In genomic region chr8:57441556-57441955, GRCm38 (mm10) we compare ENCODE assay signal across 29 mouse cellular contexts. TPM values are rescaled to one million over a fixed set of nuclear protein-coding genes. Genes with fewer than 3 reads are reported as not detected.
DNase-seq lines count a peak whose midpoint lies in the region; ATAC-seq and TF ChIP-seq lines count a peak whose summit lies in the region.
"Had no signal": no experiment of that assay in that cellular context is flagged by ENCODE, and none has a peak within 500 bp of the region (broad histone marks: within the 10 kb centered on the region; RNA-seq: fewer than 3 reads in every experiment).

No protein-coding gene starts in this region.

- H3K36me3 ChIP-seq in lung, postnatal 0 days (ENCODE audit: insufficient read depth, low read length) = no peaks in the 10 kb centered on the region
- no peaks in the 10 kb centered on the region for H3K36me3 ChIP-seq in hindbrain, embryonic 13.5 days
- H3K36me3 ChIP-seq: embryonic facial prominence, embryonic 10.5 days; embryonic facial prominence, embryonic 12.5 days; forebrain, embryonic 15.5 days; G1E had no signal

- no peak for TF ChIP-seq CTCF in lung, postnatal 0 days (IDR thresholded peaks at IDR 0.05)

- no peak overlapping the region for H3K9ac ChIP-seq in lung, postnatal 0 days (replicated peaks; ENCODE audit: low read depth)
- H3K9ac ChIP-seq in hindbrain, embryonic 13.5 days = no peak overlapping the region
- H3K9ac ChIP-seq: embryonic facial prominence, embryonic 12.5 days; forebrain, embryonic 13.5 days; forebrain, embryonic 15.5 days; forebrain, postnatal 0 days had no signal

- H3K4me3 ChIP-seq in lung, postnatal 0 days (ENCODE audit: low read depth, low read length) = no peak overlapping the region
- no peak overlapping the region for H3K4me3 ChIP-seq in hindbrain, embryonic 13.5 days
- H3K4me3 ChIP-seq: embryonic facial prominence, embryonic 10.5 days; embryonic facial prominence, embryonic 12.5 days; forebrain, embryonic 13.5 days; forebrain, embryonic 15.5 days had no signal

- no peaks in the 10 kb centered on the region for H3K27me3 ChIP-seq in lung, postnatal 0 days (replicated peaks; ENCODE audit: insufficient read depth, low read length)
- no peaks in the 10 kb centered on the region for H3K27me3 ChIP-seq in hindbrain, embryonic 13.5 days
- H3K27me3 ChIP-seq: CH12.LX; embryonic facial prominence, embryonic 12.5 days; forebrain, embryonic 13.5 days; forebrain, embryonic 15.5 days; Patski had no signal

- no peak for DNase-seq in lung, postnatal 0 days (ENCODE audit: low spot score)
- DNase-seq in adrenal gland, adult 18-20 months (ENCODE audit: low spot score in 2 of 2) = no peak
- no peak for DNase-seq in right cerebral cortex, postnatal 36 days (ENCODE audit: low spot score in 2 of 2)
- DNase-seq: adrenal gland, adult 2 months; adrenal gland, postnatal 10 days; adrenal gland, postnatal 25 days; B cell, adult 2 months; cerebellum, adult 11 months; cerebellum, adult 18-20 months; cerebellum, adult 8-10 months; cerebellum, adult 9-11 months; cerebellum, postnatal 14 days; cerebellum, postnatal 36 days; forebrain, postnatal 0 days had no signal

- TF ChIP-seq EP300 in lung, postnatal 0 days (IDR thresholded peaks at IDR 0.05) = no peak

- 85% methylated on average over 5 of the region's 5 CpGs for WGBS in lung, postnatal 0 days
- 83% methylated on average over 5 of the region's 5 CpGs for WGBS in hindbrain, embryonic 13.5 days

- H3K27ac ChIP-seq in lung, postnatal 0 days (ENCODE audit: low read length) = no peak overlapping the region
- no peak overlapping the region for H3K27ac ChIP-seq in hindbrain, embryonic 13.5 days
- H3K27ac ChIP-seq: embryonic facial prominence, embryonic 10.5 days; embryonic facial prominence, embryonic 12.5 days; forebrain, embryonic 13.5 days; forebrain, embryonic 15.5 days had no signal

- H3K4me2 ChIP-seq in lung, postnatal 0 days (replicated peaks; ENCODE audit: low read depth, low read length) = no peak overlapping the region
- H3K4me2 ChIP-seq in hindbrain, embryonic 13.5 days = no peak overlapping the region
- H3K4me2 ChIP-seq: embryonic facial prominence, embryonic 12.5 days; forebrain, embryonic 13.5 days; forebrain, embryonic 15.5 days had no signal

- ATAC-seq in common myeloid progenitor, adult 5-6 weeks (replicated peaks; ENCODE audit: low read depth, poor library complexity, severe bottlenecking) = peak; percentile 92
- ATAC-seq in hematopoietic stem cell, adult 5-6 weeks (replicated peaks in 1 of 2; ENCODE audit: insufficient read depth in 1 of 2, low FRiP score in 2 of 2, low TSS enrichment in 1 of 2, low read depth in 1 of 2, poor library complexity in 2 of 2, severe bottlenecking in 2 of 2) = peak; percentile 82 to 94
- ATAC-seq in megakaryocyte progenitor cell, adult 5-6 weeks (replicated peaks; ENCODE audit: poor library complexity) = peak; percentile 88
- peak; percentile 51; the same call in 1 of the 2 replicates for ATAC-seq in neutrophil, adult 5-6 weeks (ENCODE audit: extremely low read depth, insufficient number of reproducible peaks, low FRiP score, poor library complexity, severe bottlenecking)
- ATAC-seq in lung, postnatal 0 days = no peak
- no peak for ATAC-seq in hindbrain, embryonic 13.5 days (ENCODE audit: low FRiP score)
- ATAC-seq: activated CD4-positive, CD25-positive, alpha-beta regulatory T cell, adult 4 months; CD4-positive, CD25-positive, alpha-beta regulatory T cell, adult 4 months; forebrain, embryonic 13.5 days; forebrain, embryonic 15.5 days; forebrain, postnatal 0 days had no signal

- no peaks in the 10 kb centered on the region for H3K4me1 ChIP-seq in lung, postnatal 0 days (ENCODE audit: insufficient read depth, low read depth, low read length)
- H3K4me1 ChIP-seq in hindbrain, embryonic 13.5 days (replicated peaks) = no peaks in the 10 kb centered on the region
- H3K4me1 ChIP-seq: embryonic facial prominence, embryonic 10.5 days; embryonic facial prominence, embryonic 12.5 days; forebrain, embryonic 15.5 days had no signal

- no peaks in the 10 kb centered on the region for H3K9me3 ChIP-seq in lung, postnatal 0 days (ENCODE audit: low read length)
- no peaks in the 10 kb centered on the region for H3K9me3 ChIP-seq in hindbrain, embryonic 13.5 days
- H3K9me3 ChIP-seq: embryonic facial prominence, embryonic 10.5 days; embryonic facial prominence, embryonic 12.5 days; forebrain, embryonic 13.5 days; forebrain, embryonic 15.5 days; G1E had no signal

RNA-seq across cellular contexts. Expression of gene Scrg1, which starts 14.2 kb away (rescaled TPM):
- total RNA-seq in common myeloid progenitor, adult 5-6 weeks (2017) = not detected in 2 replicates
- 2.4 TPM in 1 of 2 replicates, not detected in the other for total RNA-seq in hematopoietic stem cell, adult 5-6 weeks (2017)
- 0.88 and 1.6 TPM in 2 replicates for total RNA-seq in megakaryocyte progenitor cell, adult 5-6 weeks (2015)
- not detected in 2 replicates for total RNA-seq in megakaryocyte progenitor cell, adult 5-6 weeks (2017)
- total RNA-seq in neutrophil, adult 5-6 weeks (2017) = 14.4 and 15.7 TPM in 2 replicates
- polyA plus RNA-seq in lung, postnatal 0 days (2015; fragmentation: Nextera tagmentation; extraction: Ambion mirVana) = 0.47 and 0.55 TPM in 2 replicates
- total RNA-seq in adrenal gland, adult 18-20 months (2021) = under 1 TPM in 1 of 2 experiments, not detected in 1; 0.46 TPM
- polyA plus RNA-seq in hindbrain, embryonic 13.5 days (2015; fragmentation: Nextera tagmentation; extraction: Ambion mirVana) = 1.4 and 2.4 TPM in 2 replicates
- total RNA-seq: adrenal gland, postnatal 25 days; CH12.LX; G1E had no signal
- polyA plus RNA-seq: activated CD4-positive, CD25-positive, alpha-beta regulatory T cell, adult 4 months; adrenal gland, adult 2 months; CD4-positive, CD25-positive, alpha-beta regulatory T cell, adult 4 months; forebrain, embryonic 11.5 days; G1E; Patski had no signal

RNA-seq across cellular contexts. Expression of gene Sap30, which starts 46.1 kb away (rescaled TPM):
- total RNA-seq in common myeloid progenitor, adult 5-6 weeks (2017) = 68.9 and 70.1 TPM in 2 replicates
- 40.9 and 55.7 TPM in 2 replicates for total RNA-seq in hematopoietic stem cell, adult 5-6 weeks (2017)
- total RNA-seq in megakaryocyte progenitor cell, adult 5-6 weeks (2015) = 56.9 and 60.7 TPM in 2 replicates
- total RNA-seq in megakaryocyte progenitor cell, adult 5-6 weeks (2017) = 73.0 and 90.5 TPM in 2 replicates
- total RNA-seq in neutrophil, adult 5-6 weeks (2017) = 38.6 and 46.9 TPM in 2 replicates
- polyA plus RNA-seq in lung, postnatal 0 days (2015; fragmentation: Nextera tagmentation; extraction: Ambion mirVana) = 17.3 and 18.5 TPM in 2 replicates
- 10 to 100 TPM; 11.9 to 14.4 TPM for total RNA-seq in adrenal gland, adult 18-20 months (2021)
- 46.1 and 48.1 TPM in 2 replicates for polyA plus RNA-seq in hindbrain, embryonic 13.5 days (2015; fragmentation: Nextera tagmentation; extraction: Ambion mirVana)

Comparison
In these comparisons a context has a peak if more than half of its experiments do, and no peak if none do; other contexts are left out.
1. ATAC-seq: peak in common myeloid progenitor, adult 5-6 weeks (single experiment), hematopoietic stem cell, adult 5-6 weeks (2 of 2), megakaryocyte progenitor cell, adult 5-6 weeks (single experiment) and neutrophil, adult 5-6 weeks (single experiment); none in lung, postnatal 0 days (single experiment) and hindbrain, embryonic 13.5 days (single experiment).